Mouse (Mus musculus): Measurements from ENCODE around the gene Ccr4. TPM values are rescaled to one million over a fixed set of nuclear protein-coding genes. Genes with fewer than 3 reads are reported as not detected.

Ccr4 gene
- not detected in 2 replicates for total RNA-seq (2021)
- long read RNA-seq, experiment 1 = 0 reads
- long read RNA-seq, experiment 2 = 0 reads

DNA sequence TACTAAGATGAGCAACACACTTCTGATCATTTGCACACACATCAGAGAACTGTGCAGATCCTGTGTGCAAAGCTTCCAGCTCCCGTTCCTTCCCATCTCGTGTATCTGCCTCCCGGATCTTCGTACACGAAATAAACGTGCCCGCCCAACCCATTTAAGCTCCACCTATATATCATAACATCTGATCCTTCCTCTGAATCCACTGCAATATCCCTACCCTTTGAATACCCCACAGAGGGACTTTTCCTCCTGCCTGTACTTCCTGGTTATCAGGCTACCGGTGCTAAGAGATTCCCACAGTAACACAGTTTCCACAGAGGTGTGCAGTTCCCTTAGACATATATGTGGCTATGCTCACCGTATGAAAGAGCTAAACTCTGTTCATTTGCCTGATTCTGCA lies at the start of gene Ccr4:
Gene Ccr4 (minus strand): TSS at position 101 of the 400 bp plus-strand sequence.
- no peak for DNase-seq

DNA sequence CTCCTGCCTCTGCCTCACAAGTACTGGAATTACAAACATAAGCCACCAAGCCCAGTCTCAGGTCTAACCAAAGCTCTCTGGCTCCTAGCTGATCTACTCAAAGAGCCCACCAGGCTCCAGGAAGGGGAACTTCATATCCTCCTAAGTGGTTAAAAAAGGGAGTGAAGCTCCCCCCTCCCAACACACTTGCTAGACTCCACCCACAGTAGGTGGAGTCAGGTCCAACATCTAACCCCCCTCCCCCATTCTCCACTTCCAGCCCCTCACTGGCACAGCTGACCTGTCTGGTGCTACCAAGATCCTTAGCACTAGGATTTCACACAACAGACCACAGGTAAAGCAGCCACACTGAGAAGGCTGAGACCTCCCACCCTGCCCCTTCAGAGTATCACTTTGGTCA lies 49.1 kb upstream of the Ccr4 start:
- no peak for DNase-seq

DNA sequence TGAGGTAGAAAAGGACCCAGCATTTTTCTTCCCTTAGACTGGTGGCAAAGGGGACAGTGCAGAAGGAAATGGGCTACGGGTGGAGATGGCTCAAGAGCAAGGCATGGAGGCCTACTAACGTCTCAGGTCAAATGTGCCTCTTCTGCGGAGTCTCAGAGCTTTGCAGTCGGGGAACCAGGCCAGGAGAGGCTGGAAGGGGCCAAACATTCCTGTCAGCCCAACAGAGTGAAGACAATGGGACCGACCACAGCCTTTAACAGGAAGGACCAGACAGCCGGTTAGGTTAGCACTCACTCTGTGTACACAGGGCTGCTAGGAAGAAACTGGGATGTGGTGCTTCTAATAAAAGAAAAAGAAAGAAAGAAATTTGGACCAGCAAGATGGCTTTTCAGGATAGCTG lies 45.3 kb upstream of the Ccr4 start:
- no peak for DNase-seq

- DNase-seq = no peak
Measured at GRCm38 (mm10) chr9:114549117-114549516, 44.4 kb upstream of the Ccr4 start.

- DNase-seq = no peak
Measured at GRCm38 (mm10) chr9:114548496-114548895, 43.8 kb upstream of the Ccr4 start.

DNA sequence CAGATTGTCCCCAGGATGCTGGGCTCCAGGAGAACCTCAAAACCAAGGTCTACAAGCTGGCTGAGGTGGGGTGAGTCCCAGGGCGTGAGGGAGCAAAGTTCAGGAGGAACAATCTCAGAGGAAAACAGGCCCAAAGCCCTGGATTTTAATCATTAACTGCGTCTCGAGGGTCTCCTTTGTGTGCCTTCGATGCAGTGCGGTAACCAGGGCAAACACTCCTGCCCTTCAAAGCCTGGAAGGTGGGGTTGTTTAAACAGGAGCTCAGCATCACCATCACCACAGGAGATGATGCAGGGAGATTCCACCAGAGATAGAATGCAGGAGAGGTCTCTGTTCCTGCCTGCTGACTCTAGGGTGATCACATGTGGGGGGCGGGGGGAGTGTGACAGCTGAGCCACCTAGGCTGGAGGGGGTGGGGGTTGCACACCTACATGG lies 42.9 kb upstream of the Ccr4 start:
- DNase-seq = no peak

DNA sequence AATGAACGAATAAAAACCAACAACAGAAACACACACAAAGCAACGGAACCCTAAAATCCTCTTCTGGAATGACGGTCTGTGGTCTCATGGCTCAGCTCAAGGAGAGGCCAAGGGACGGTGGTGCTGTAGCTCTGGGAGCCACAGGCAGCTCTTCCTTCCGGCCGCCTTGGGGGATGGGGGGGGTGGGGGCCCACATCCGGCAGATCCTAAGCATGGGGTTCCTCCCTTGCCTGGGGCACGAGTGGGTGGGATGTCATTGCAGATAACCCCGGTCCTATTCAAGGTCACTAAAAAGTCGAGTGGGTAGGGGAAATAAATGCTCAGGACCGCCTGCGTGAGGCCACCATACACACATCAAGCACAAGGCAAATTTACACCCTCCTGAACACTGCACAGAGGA lies 42.0 kb upstream of the Ccr4 start:
- DNase-seq = no peak

DNA sequence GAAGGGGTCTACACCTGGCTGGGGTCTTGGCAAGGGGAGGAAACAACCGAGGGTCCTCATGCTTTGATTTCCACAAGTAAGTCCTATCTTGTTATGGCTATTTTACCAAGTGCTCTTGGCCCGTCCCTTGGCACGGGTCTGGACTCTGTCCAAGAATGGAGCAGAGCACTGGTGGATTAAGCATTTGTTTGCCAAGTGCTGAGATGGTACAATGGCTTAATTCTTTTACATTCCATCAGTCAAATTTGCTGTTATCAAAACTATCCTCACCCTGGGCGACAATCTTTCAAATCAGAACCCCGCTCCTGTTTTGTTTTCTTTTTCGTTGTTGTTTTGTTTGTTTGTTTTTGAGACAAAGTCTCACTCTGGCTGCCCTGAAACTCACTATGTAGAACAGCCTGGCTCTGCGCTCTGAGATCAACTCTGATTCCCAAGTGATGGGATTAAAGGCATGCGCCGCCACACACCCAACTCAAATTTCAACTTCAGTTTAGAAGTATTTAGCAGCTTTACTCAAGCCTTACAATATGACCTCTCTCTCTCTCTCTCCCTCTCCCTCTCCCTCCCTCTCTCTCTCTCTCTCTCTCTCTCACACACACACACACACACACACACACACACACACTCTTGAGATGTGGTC lies 40.2 kb upstream of the Ccr4 start:
- DNase-seq = peak; percentile 25

GRCm38 (mm10) chr9:114543882-114544753 lies 39.4 kb upstream of the Ccr4 start:
- no peak for DNase-seq

- DNase-seq = no peak
Measured at GRCm38 (mm10) chr9:114541279-114541741, 36.6 kb upstream of the Ccr4 start.

- DNase-seq = no peak
Measured at GRCm38 (mm10) chr9:114538996-114539563, 34.4 kb upstream of the Ccr4 start.

DNA sequence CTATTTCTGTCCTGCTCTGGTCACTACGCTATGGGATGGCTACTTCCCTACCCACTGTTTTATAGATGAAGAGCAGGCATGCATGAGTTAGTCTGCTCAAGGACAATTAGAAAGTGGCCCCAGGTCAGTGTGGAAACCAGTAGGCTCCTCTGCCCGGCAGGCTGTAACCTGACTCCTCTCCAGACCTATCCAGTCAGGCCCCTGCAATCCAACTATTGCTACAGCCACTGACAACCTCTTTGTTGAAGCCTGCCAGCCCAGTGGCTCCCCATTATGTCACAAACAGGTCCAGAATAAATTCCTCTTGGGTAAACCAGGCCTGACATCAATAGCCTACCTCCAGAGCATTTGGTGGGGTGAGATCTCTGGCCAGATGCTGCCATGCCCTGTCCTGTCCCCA lies 31.9 kb upstream of the Ccr4 start:
- no peak for DNase-seq

GRCm38 (mm10) chr9:114534747-114535517 lies 30.2 kb upstream of the Ccr4 start:
- no peak for DNase-seq

DNA sequence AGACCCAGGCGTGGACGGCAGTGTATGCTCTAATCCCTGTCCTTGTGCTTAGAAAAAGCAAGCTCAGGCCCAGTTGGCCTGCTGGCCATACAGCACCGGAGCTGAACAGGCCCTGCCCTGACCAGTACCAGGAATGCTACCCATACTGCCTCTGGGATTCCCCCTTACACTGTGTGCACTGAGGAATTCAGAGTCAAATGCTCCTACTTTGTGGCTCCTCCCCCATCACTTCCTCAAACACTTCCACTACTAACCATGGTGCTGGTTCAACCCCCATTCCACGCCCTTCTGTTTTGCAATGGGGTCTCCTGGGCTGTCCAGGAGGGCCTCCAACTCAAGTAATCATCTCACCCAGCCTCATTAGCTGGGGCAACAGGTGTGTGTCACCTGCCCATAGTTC lies 29.1 kb upstream of the Ccr4 start:
- no peak for DNase-seq

DNA sequence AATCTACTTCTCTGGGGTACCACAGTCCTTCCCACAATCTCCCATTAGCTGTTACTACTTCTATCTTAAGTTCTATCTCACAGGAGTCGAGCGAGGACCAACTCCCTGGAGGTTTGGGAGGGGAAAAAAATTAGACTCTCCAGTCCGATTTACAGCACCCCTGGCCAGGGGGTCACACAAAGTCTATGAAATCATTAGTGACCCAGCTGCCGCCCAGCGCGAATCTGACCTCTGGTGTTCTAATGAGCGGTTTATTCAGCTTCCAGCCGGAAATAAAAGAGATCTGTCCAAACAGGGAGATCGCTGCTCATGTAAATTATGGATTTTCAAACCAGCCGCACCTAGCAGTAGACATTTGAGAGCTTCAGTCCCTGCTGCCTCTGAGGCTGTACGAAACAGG lies 26.6 kb upstream of the Ccr4 start:
- no peak for DNase-seq

DNA sequence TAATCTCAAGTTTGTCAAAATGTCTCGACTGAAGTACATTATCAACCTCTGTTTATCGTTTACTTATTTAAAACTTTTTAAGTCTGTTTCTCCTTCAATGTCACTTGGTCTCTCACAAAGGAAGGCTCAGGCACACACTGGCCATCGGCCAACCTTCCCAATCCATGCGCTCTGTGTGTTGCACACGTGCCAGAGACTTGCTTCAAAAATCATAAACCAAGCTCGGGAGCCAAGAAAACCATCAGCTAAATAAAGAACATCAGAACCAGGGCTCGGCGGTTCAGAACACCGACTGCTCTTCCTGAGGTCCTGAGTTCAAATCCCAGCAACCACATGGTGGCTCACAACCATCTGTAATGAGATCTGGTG lies 23.9 kb upstream of the Ccr4 start:
- DNase-seq = peak; percentile 30

DNA sequence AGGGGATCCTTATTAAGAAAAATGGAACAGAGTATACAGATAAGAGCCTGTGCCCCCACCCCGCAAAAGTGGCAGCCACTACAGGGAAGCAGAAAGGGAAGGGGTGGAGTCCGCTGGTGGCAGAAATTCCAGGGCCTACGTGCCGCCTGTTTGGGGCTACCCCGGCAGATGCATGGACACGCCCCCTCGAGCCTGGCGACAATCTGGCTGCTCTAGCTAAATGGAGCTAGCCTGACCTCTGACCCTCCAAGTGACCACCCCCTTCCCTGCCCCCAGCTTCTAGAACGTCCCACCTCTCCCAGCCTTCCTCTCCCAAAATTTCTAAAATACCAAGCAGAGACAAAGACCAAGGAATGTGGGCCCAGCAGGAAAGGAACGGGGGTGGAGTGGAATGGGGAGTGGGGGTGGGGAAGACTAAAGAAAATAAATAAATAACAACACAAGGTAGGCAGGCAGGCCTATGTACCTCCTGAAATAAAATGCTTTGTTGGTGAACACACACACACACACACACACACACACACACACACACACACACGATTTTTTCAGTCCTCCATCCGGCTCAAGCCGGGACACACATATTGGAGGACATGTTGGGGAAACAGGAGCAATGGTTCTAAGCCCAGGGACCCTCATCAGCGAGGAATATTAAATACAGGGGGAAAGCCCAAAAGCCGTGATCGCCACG lies 23.4 kb upstream of the Ccr4 start:
- DNase-seq = peak; percentile 24

GRCm38 (mm10) chr9:114527085-114527484 lies 22.4 kb upstream of the Ccr4 start:
- peak; percentile 67 for DNase-seq

DNA sequence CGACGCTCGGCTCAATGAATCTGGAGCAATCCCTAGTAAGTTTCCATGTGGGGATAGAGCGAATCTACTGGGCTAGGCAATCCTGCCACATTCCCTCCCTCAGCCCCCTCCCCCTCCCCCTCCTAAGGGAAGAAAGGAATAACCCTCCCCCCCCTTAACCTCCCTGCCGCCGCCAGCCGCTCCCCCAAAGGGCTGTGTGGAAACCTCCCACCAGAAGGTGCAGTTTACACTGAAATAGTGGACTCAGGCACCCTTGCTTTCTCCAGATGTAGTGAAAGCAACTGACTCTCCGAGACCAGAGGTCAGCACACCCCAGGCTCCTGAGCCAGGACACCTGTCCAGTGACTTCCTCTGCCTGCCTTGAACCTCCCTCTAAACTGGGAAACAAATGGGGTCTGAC lies 21.9 kb upstream of the Ccr4 start:
- DNase-seq = no peak

GRCm38 (mm10) chr9:114525891-114526290 lies 21.2 kb upstream of the Ccr4 start:
- no peak for DNase-seq

GRCm38 (mm10) chr9:114525073-114525633 lies 20.4 kb upstream of the Ccr4 start:
- no peak for DNase-seq

DNA sequence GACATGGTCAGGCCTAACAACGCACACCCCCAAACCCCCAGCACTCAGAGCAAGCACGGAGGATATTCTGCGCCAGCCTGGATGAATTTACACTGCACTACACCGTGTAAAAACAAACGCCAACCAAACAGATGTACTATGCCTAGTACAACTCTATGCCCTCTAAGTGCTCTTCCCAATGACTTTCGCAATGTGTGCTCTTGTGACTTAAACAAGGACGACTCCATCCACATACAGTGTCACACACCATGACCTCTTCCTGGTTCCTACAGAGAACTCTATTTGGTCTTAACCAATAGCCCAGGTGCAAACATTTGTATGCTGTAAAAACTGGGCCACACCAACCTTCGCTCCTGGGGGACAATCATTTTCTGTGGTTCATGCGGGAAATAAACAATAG lies 17.8 kb upstream of the Ccr4 start:
- DNase-seq = no peak

Measured in adrenal gland, postnatal 14 days (tissue).